In genomic region chr2:180724585-180725413, GRCm38 (mm10) we compare ENCODE assay signal across 8 mouse cellular contexts. TPM values are rescaled to one million over a fixed set of nuclear protein-coding genes. Genes with fewer than 3 reads are reported as not detected.
DNase-seq lines count a peak whose midpoint lies in the region; ATAC-seq and TF ChIP-seq lines count a peak whose summit lies in the region.

Gene Slc17a9 (plus strand): TSS chr2:180725263.

- WGBS in hindbrain, embryonic 13.5 days = 7% methylated on average over 18 of the region's 18 CpGs
- WGBS in limb, embryonic 14.5 days = 4% methylated on average over 18 of the region's 18 CpGs

- H3K9ac ChIP-seq in hindbrain, embryonic 13.5 days = no peak within 1 kb of the TSS; the same call in 1 of the 2 replicates
- H3K9ac ChIP-seq in limb, embryonic 14.5 days (ENCODE audit: low read depth, low read length, severe bottlenecking) = 0 out of 2 replicates have a peak within 1 kb of the TSS, but pooled peaks have one; percentile 12

- H3K36me3 ChIP-seq in hindbrain, embryonic 13.5 days = peaks cover 45% of the 10 kb centered on the region
- H3K36me3 ChIP-seq in limb, embryonic 14.5 days (ENCODE audit: control insufficient read depth, insufficient read depth, low read length) = peaks cover 29% of the 10 kb centered on the region
- H3K36me3 ChIP-seq in myocyte (ENCODE audit: control insufficient read depth, insufficient read depth) = peaks cover 33% of the 10 kb centered on the region

- ATAC-seq in erythroblast, adult 5-6 weeks (replicated peaks; ENCODE audit: low FRiP score, poor library complexity, severe bottlenecking) = peak; percentile 57; the same call in 1 of the 2 replicates
- ATAC-seq in hindbrain, embryonic 13.5 days (ENCODE audit: low FRiP score) = peak; percentile 41; the same call in 1 of the 2 replicates
- peak; percentile 64 for ATAC-seq in limb, embryonic 14.5 days (ENCODE audit: low FRiP score, low read depth)

- peaks cover 10% of the 10 kb centered on the region for H3K4me1 ChIP-seq in hindbrain, embryonic 13.5 days (replicated peaks)
- H3K4me1 ChIP-seq in limb, embryonic 14.5 days (ENCODE audit: control insufficient read depth, insufficient read depth, low read length) = peaks cover 5% of the 10 kb centered on the region; the same call in 1 of the 2 replicates

- H3K27me3 ChIP-seq in hindbrain, embryonic 13.5 days = peaks cover 6% of the 10 kb centered on the region; the same call in 1 of the 2 replicates
- no peaks in the 10 kb centered on the region for H3K27me3 ChIP-seq in limb, embryonic 14.5 days (ENCODE audit: control insufficient read depth, insufficient read depth, low read length)
- H3K27me3 ChIP-seq in myocyte (ENCODE audit: control insufficient read depth, insufficient read depth, insufficient read length) = no peaks in the 10 kb centered on the region

- no peak within 1 kb of the TSS for H3ac ChIP-seq in myocyte (ENCODE audit: control insufficient read depth, insufficient read length)

- no peaks in the 10 kb centered on the region for H3K9me3 ChIP-seq in hindbrain, embryonic 13.5 days
- no peaks in the 10 kb centered on the region for H3K9me3 ChIP-seq in limb, embryonic 14.5 days (ENCODE audit: control insufficient read depth, low read length)

- peak within 1 kb of the TSS; percentile 15; the same call in 1 of the 2 replicates for H3K4me2 ChIP-seq in hindbrain, embryonic 13.5 days
- peak within 1 kb of the TSS; percentile 18; the same call in 1 of the 2 replicates for H3K4me2 ChIP-seq in limb, embryonic 14.5 days (replicated peaks; ENCODE audit: low read depth, low read length, severe bottlenecking)
- H3K4me2 ChIP-seq in myocyte (ENCODE audit: low read depth) = peak within 1 kb of the TSS; percentile 38

- no peak for TF ChIP-seq POLR2A in limb, embryonic 14.5 days (IDR thresholded peaks at IDR 0.05; ENCODE audit: borderline replicate concordance, extremely low read depth, insufficient read depth, insufficient read length)
- no peak for TF ChIP-seq POLR2A in myocyte (IDR thresholded peaks at IDR 0.05; ENCODE audit: insufficient read length, low read depth)

- H3K27ac ChIP-seq in hindbrain, embryonic 13.5 days = no peak within 1 kb of the TSS
- no peak within 1 kb of the TSS for H3K27ac ChIP-seq in limb, embryonic 14.5 days (replicated peaks; ENCODE audit: low read depth, low read length)

- no peak within 1 kb of the TSS for H3K4me3 ChIP-seq in hindbrain, embryonic 13.5 days
- peak within 1 kb of the TSS; percentile 7; the same call in 1 of the 2 replicates for H3K4me3 ChIP-seq in limb, embryonic 14.5 days (replicated peaks; ENCODE audit: low read length)
- H3K4me3 ChIP-seq in myocyte = no peak within 1 kb of the TSS

- no peaks in the 10 kb centered on the region for H3K79me2 ChIP-seq in myocyte (ENCODE audit: control insufficient read depth, insufficient read depth)

- DNase-seq in urinary bladder, postnatal 25 days (ENCODE audit: low spot score) = peak; percentile 47
- DNase-seq in urinary bladder, adult 2 months (ENCODE audit: low spot score) = no peak
- no peak for DNase-seq in limb, embryonic 14.5 days (ENCODE audit: low spot score)
- no peak for DNase-seq in left cerebral cortex, adult 9 months (ENCODE audit: low spot score in 2 of 2)
- no peak for DNase-seq in frontal cortex, postnatal 25 days (ENCODE audit: low spot score in 2 of 2)

TF ChIP-seq in myocyte, 11 proteins besides CTCF, POLR2A, EP300 and RAD21:
- TF ChIP-seq CEBPB (IDR thresholded peaks at IDR 0.05; ENCODE audit: insufficient read depth, poor library complexity, severe bottlenecking) (no peak), E2F4 (IDR thresholded peaks at IDR 0.05; ENCODE audit: insufficient read depth) (no peak), USF1 (IDR thresholded peaks at IDR 0.05; ENCODE audit: low read depth) (no peak), POLR2AphosphoS2 (IDR thresholded peaks at IDR 0.05; ENCODE audit: insufficient read length, low read depth) (peak; percentile 95), TCF3 (IDR thresholded peaks at IDR 0.05; ENCODE audit: insufficient read length, low read depth) (no peak), REST (IDR thresholded peaks at IDR 0.05; ENCODE audit: insufficient read depth, insufficient read length) (no peak), SRF (IDR thresholded peaks at IDR 0.05; ENCODE audit: control insufficient read depth, insufficient read length, low read depth) (no peak), MAX (IDR thresholded peaks at IDR 0.05; ENCODE audit: low read depth) (no peak)

RNA-seq across cellular contexts. Expression of gene Slc17a9, which starts in this region (rescaled TPM):
- polyA plus RNA-seq in urinary bladder, adult 2 months (2012; rRNA removed) = 4.6 and 5.3 TPM in 2 replicates
- 10.6 and 16.1 TPM in 2 replicates for total RNA-seq in erythroblast, adult 5-6 weeks (2015; ENCODE audit: low replicate concordance)
- total RNA-seq in erythroblast, adult 5-6 weeks (2017; ENCODE audit: low replicate concordance) = 1.5 and 3.1 TPM in 2 replicates
- polyA plus RNA-seq in hindbrain, embryonic 13.5 days (2015; fragmentation: Nextera tagmentation; extraction: Ambion mirVana) = 0.19 and 0.83 TPM in 2 replicates
- 3.4 and 5.9 TPM in 2 replicates for polyA plus RNA-seq in limb, embryonic 14.5 days (2012; rRNA removed)
- 1.7 and 2.2 TPM in 2 replicates for polyA plus RNA-seq in limb, embryonic 14.5 days (2014; fragmentation: Nextera tagmentation; extraction: Ambion mirVana)
- polyA plus RNA-seq in myocyte (2012; fragmentation: generic; extraction: Trizol) = 0.22 TPM

Comparison
In these comparisons a context has a peak if more than half of its experiments do, and no peak if none do; other contexts are left out.
1. Peak in ATAC-seq and H3K4me2 ChIP-seq in hindbrain, embryonic 13.5 days; RNA of the gene not detected or under 1 TPM.